In the genomic region with DNA sequence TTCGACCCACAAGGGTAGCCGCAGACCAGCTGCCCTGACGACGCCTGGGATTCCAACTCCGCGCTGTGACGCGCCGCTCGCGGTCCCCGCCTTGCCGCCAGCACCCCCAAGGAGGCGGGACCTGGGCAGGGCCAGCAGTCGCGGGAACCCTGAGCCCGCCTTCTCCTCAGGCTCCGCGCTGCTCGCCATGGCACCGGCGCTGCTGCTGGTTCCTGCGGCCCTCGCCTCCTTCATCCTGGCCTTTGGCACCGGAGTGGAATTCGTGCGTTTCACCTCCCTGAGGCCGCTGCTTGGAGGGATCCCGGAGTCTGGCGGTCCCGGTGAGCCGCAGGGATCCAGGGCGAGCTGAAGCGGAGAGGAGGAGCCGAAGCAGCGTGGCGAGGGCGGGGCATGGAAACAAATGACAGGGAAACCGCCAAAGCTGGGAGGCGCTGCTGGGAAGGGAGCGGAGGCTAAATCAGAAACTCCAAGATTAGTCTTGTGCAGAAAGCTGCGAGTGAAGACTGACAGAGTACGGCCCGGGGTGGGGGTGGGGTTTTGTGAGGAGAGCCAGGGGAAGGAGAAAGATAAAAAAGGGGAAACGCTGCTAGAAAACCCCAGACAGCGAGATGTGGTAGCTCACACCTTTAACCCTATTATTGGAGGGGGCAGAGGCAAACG, we compare ENCODE assay signal across 8 mouse cellular contexts. TPM values are rescaled to one million over a fixed set of nuclear protein-coding genes. Genes with fewer than 3 reads are reported as not detected.
A peak's percentile ranks its signal among the peaks of the same experiment; 100 is the strongest.
DNase-seq lines count a peak whose midpoint lies in the region; ATAC-seq lines count a peak whose summit lies in the region.

Gene Nrm, plus strand, starts transcription at position 121 of the 660 bp plus-strand sequence.

- no peaks in the 10 kb centered on the region for H3K27me3 ChIP-seq in hindbrain, embryonic 11.5 days (ENCODE audit: control insufficient read depth, insufficient read depth, low read length)

- no peaks in the 10 kb centered on the region for H3K9me3 ChIP-seq in hindbrain, embryonic 11.5 days (ENCODE audit: control insufficient read depth, low read length)

- under 1% methylated on average over 47 of the region's 47 CpGs for WGBS in hindbrain, embryonic 11.5 days

- peak within 1 kb of the TSS; percentile 63 for H3K4me3 ChIP-seq in hindbrain, embryonic 11.5 days (ENCODE audit: low read depth, low read length)

- DNase-seq in NIH3T3 (ENCODE audit: low read depth), result peak; percentile 95
- DNase-seq in cerebellum, adult 9-11 months, result peak; percentile 91
- DNase-seq in frontal cortex, adult 2 months (ENCODE audit: extremely low spot score in 1 of 2, low spot score in 1 of 2), result peak; percentile 75 to 89
- DNase-seq in hindbrain, embryonic 11.5 days (ENCODE audit: low spot score), result peak; percentile 90
- peak; percentile 72 to 91 for DNase-seq in layer of hippocampus, postnatal 25 days (ENCODE audit: extremely low spot score in 1 of 2, low spot score in 1 of 2)
- DNase-seq in lung, postnatal 4 days, result peak; percentile 93 to 94
- DNase-seq in retina, postnatal 7 days (ENCODE audit: low read depth, low spot score), result peak; percentile 76
- peak; percentile 84 to 96 for DNase-seq in urinary bladder, adult 18-20 months (ENCODE audit: low spot score in 2 of 2)

- peak within 1 kb of the TSS; percentile 64 for H3K4me2 ChIP-seq in hindbrain, embryonic 11.5 days (replicated peaks; ENCODE audit: low read depth, low read length)

- H3K36me3 ChIP-seq in hindbrain, embryonic 11.5 days (ENCODE audit: control insufficient read depth, insufficient read depth, low read length), result 0 out of 2 replicates have a peak, but pooled peaks cover 3% of the 10 kb centered on the region

- H3K9ac ChIP-seq in hindbrain, embryonic 11.5 days (ENCODE audit: low read depth, low read length), result peak within 1 kb of the TSS; percentile 79

- peak; percentile 87 for ATAC-seq in hindbrain, embryonic 11.5 days (ENCODE audit: low FRiP score)

- peak within 1 kb of the TSS; percentile 86 for H3K27ac ChIP-seq in hindbrain, embryonic 11.5 days (ENCODE audit: low read depth, low read length)

- no peaks in the 10 kb centered on the region for H3K4me1 ChIP-seq in hindbrain, embryonic 11.5 days (replicated peaks; ENCODE audit: control insufficient read depth, insufficient read depth, low read length)

RNA-seq across cellular contexts. Expression of gene Nrm, which starts in this region (rescaled TPM):
- polyA plus RNA-seq in frontal cortex, adult 2 months (2012; rRNA removed), result 8.8 and 9.0 TPM in 2 replicates
- polyA plus RNA-seq in hindbrain, embryonic 11.5 days (2014; fragmentation: Nextera tagmentation; extraction: Ambion mirVana), result 49.2 and 51.0 TPM in 2 replicates
- total RNA-seq in layer of hippocampus, postnatal 25 days (2021), result 1 to 10 TPM; 2.1 to 3.5 TPM

Comparison
In these comparisons a context has a peak if more than half of its experiments do, and no peak if none do; other contexts are left out.
1. Peak in every context shown above with its lines: DNase-seq, ATAC-seq, H3K4me3 ChIP-seq and H3K27ac ChIP-seq.